Mouse (Mus musculus) C2C12 (cell line): ENCODE measurements around the gene Gse1. TPM values are rescaled to one million over a fixed set of nuclear protein-coding genes. Genes with fewer than 3 reads are reported as not detected.

ENCODE experiments used
- H3K27me3 ChIP-seq: one replicate; pipeline ENCODE4 v1.6.1; 2011; ENCODE audit not compliant: control insufficient read depth, insufficient read depth, insufficient read length
- H3K36me3 ChIP-seq: one replicate; pipeline ENCODE4 v1.6.1; 2011; ENCODE audit not compliant: control insufficient read depth, insufficient read depth
- H3K4me3 ChIP-seq: one replicate; pipeline ENCODE4 v1.5.1; 2011; ENCODE audit warnings: mild to moderate bottlenecking, control low read depth; ENCODE audit not compliant: poor library complexity, insufficient read depth, severe bottlenecking
- H3K79me2 ChIP-seq: one replicate; pipeline ENCODE4 v1.6.1; 2011; ENCODE audit not compliant: control insufficient read depth, insufficient read depth
- H3K79me3 ChIP-seq: one replicate; pipeline ENCODE4 v1.6.1; 2011; ENCODE audit warnings: low read depth, control low read depth
- H3ac ChIP-seq: one replicate; pipeline ENCODE3; 2011; ENCODE audit warnings: low read depth; ENCODE audit not compliant: control insufficient read depth, insufficient read length
- CEBPB ChIP-seq: IDR thresholded peaks from one replicate; pipeline ENCODE4 v1.6.1; 2011; ENCODE audit warnings: low read depth, mild to moderate bottlenecking, control low read depth, moderate library complexity
- CTCF ChIP-seq: IDR thresholded peaks from one replicate; pipeline ENCODE4 v1.5.1; 2011; ENCODE audit not compliant: control insufficient read depth, insufficient read depth, insufficient read length
- FOSL1 ChIP-seq: IDR thresholded peaks from one replicate; pipeline ENCODE4 v1.8.0; 2011; ENCODE audit warnings: mild to moderate bottlenecking, low read length; ENCODE audit not compliant: poor library complexity, insufficient read depth, severe bottlenecking
- MAX ChIP-seq: IDR thresholded peaks from one replicate; pipeline ENCODE4 v1.6.1; 2011; ENCODE audit warnings: mild to moderate bottlenecking, control low read depth
- MYOD1 ChIP-seq: IDR thresholded peaks from one replicate; pipeline ENCODE4 v1.6.1; 2011; ENCODE audit warnings: low read depth; ENCODE audit not compliant: control insufficient read depth, insufficient read length
- MYOG ChIP-seq: IDR thresholded peaks from one replicate; pipeline ENCODE4 v1.6.1; 2011; ENCODE audit not compliant: control insufficient read depth, insufficient read length; ENCODE audit errors: extremely low read depth
- USF1 ChIP-seq: IDR thresholded peaks from one replicate; pipeline ENCODE4 v1.6.1; 2011; ENCODE audit warnings: low read depth, mild to moderate bottlenecking, control low read depth, moderate library complexity
- polyA plus RNA-seq: library from polyadenylated mRNA; unstranded; fragments of >200 nt; fragmentation: generic; extraction: Trizol; gene quantifications from one replicate; pipeline ENCODE4 v1.2.1, GENCODE M21; 2012; ENCODE audit warnings: missing spikeins

Gene Gse1
- polyA plus RNA-seq, 1 experiment: 15.6 TPM

DNA sequence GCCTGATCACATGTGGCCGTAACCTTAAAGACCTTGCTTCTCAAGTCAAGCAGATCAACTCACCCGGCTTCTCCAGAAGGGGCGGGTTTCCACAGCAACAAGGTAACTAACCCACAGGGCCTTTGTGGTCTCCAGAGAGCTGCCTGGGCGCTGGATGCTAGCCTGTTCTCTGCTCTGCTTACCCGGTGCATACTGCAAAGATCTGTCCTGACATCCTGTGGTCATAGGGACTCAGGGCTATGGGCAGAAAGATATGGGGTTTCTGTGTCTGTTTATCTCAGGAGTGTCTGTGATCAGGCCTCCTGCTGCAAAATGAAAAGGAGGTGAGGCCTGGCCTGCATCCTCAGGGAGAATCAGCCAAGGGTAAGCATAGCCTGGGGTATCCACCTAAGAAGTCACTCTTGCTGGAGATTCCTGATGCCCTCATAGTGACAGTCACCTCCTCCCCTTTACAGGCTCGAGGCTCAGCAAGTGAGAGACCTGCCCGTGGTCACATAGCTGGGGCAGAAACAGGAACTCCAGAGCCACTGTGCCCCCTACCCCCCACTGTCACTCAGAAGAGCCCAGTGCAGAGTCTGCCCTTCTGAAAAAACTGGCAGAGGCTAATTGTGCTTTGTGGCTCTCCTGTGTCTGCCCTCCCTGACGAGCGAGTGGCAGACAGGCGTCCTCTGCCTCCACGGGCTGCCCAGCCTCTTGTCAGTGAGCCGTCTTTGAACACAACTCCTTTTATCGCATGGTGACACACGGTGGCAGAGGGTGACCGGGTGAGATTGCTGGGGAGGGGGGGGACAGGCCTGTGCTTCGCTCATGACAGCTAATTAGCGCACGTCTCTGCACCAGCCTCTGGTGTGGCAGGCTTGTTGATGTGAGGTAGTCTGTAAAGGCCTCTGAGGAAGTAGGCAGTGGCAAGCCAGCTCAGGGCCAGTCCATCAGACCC, 65.4 kb downstream of the Gse1 start:
- H3K27me3 ChIP-seq: no peaks in the 10 kb centered on the region
- no peak overlapping the region for H3ac ChIP-seq
- peaks cover 29% of the 10 kb centered on the region for H3K79me2 ChIP-seq
- no peak for TF ChIP-seq CTCF
- no peak for TF ChIP-seq MYOD1
- TF ChIP-seq MYOG: no peak
- no peak for TF ChIP-seq CEBPB
- no peak for TF ChIP-seq USF1
- no peak for TF ChIP-seq MAX
- TF ChIP-seq FOSL1: no peak
- no peak overlapping the region for H3K4me3 ChIP-seq
- peaks cover 3% of the 10 kb centered on the region for H3K79me3 ChIP-seq
- no peaks in the 10 kb centered on the region for H3K36me3 ChIP-seq

DNA sequence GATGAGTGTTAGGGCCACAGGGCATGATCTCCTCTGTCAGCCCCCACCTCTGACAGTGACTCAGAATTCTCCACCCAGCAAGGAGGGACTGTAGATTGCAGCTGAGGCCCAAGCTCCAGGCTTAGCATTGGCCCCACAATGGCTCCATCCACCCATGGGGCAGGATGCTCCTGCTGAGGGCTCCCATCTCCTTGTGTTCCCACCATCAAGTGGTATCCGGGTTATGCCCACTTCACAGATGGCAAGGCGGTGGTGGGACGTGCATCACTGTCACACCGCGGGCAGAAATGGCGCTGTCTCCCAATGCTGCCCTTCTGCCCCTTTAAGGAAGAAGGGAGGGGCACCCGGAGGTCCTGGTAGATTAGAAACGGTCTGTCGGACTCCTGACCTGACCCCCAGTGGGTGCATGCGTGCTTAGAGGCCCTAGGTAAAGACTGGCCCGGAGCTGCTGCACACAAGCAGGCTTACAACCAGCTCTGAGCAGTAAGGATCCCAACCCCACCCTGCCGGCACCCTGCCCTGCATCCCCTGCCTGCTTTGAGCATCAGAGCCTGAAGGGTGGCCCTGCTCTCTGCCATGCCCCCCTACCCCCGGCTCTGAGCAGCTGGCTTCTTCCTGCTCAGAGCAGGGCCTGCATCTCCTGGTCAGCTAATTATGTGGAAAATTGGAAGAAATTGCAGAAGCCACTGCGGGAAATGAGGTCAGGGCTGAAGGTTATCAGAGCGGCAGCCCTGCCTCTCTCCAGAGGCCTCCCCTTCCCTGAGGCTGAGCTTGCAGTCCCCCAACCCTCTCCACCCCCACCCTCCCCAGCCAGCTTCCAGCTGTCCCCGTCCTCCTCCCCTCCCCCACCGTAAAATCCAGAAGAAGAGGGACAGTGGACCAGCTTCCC, 67.0 kb downstream of the Gse1 start:
- Histone ChIP-seq H3K79me2 (peaks cover 18% of the 10 kb centered on the region), H3K4me3 (no peak overlapping the region)
- no peak for TF ChIP-seq CTCF
- no peak for TF ChIP-seq MYOG
- TF ChIP-seq USF1: no peak
- no peak for TF ChIP-seq MAX
- TF ChIP-seq CEBPB: no peak
- TF ChIP-seq MYOD1: no peak
- no peak for TF ChIP-seq FOSL1

DNA sequence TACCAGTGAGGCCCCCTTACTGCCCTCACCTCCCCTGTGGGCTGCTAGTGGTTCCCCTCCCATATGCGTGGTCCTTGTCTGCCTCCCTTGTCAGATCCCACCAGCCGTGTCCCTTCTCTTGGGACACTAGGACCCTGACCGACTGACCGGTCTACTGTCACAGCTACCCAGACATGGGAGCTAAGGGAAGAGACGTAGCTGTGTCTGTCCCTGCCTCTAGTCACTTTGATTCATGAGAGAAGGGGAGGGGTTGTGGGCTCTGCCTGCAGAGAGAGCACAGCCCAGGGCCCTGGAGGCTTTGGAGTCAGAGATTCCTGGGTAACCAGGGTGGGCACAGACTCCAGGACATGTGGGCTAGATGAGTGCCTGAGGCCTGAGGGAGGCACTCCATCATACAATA, 68.7 kb downstream of the Gse1 start:
- Histone ChIP-seq H3K4me3 (no peak overlapping the region), H3K27me3 (no peaks in the 10 kb centered on the region), H3ac (no peak overlapping the region), H3K79me3 (peaks cover 3% of the 10 kb centered on the region), H3K79me2 (peaks cover 17% of the 10 kb centered on the region), H3K36me3 (no peaks in the 10 kb centered on the region)
- TF ChIP-seq CTCF (no peak), USF1 (no peak), FOSL1 (no peak), MYOG (no peak), MAX (no peak), CEBPB (no peak), MYOD1 (no peak)

More for the DNA sequence above, 67.0 kb downstream of the Gse1 start:
- Histone ChIP-seq H3K36me3 (no peaks in the 10 kb centered on the region), H3K27me3 (no peaks in the 10 kb centered on the region), H3K79me3 (peaks cover 3% of the 10 kb centered on the region), H3ac (no peak overlapping the region)

DNA sequence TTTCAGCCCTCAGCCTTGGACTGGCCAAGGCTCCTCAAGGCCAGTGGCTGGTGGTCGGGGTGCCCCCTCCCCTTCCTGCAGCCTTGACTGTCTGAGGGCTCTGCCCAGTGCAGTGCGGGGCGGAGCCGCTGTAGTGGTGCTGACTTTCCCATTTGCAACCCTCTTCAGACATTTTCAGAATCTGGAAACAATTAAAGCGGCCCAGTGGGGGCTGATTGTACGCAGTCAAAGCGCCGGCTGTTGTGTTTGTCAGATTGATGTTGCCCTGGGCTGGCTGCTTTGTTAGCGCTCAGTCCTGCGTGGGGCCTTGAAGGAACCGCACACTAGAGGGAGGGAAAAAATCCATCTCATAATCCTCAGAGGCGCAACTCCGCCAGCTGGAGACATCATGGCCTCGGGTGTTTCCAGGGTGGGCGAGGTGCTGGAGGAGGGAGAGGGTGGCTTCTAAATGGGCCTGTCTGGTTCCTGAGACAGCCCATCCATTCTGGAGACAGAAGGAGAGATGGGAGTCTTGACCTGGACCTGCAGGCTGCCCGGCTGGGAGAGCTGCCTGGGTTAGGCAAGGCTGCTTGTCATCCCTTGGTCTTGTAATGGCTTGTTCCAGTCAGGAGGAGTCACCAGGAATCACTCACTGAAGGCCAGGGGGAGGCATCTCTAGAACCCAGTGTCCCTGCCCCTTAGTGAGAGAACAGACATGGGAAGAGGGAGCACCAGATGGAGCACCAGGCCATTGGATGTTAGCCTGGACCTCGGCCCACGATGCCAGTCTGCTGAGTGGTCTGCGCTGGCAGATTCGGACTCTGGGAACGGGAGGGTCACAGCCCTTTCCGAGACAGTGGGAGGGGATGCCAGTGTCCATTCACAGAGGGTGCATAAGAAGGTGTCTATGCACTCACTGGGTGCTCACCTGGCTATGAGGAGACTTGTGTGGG, 70.6 kb downstream of the Gse1 start:
- no peak overlapping the region for H3K4me3 ChIP-seq
- TF ChIP-seq CEBPB: no peak
- TF ChIP-seq MYOD1: no peak
- TF ChIP-seq MAX: no peak
- TF ChIP-seq MYOG: no peak
- TF ChIP-seq CTCF: no peak
- TF ChIP-seq FOSL1: no peak
- no peak for TF ChIP-seq USF1
- peaks cover 17% of the 10 kb centered on the region for H3K79me2 ChIP-seq
- no peaks in the 10 kb centered on the region for H3K27me3 ChIP-seq
- H3K79me3 ChIP-seq: no peaks in the 10 kb centered on the region
- H3ac ChIP-seq: no peak overlapping the region
- H3K36me3 ChIP-seq: no peaks in the 10 kb centered on the region

DNA sequence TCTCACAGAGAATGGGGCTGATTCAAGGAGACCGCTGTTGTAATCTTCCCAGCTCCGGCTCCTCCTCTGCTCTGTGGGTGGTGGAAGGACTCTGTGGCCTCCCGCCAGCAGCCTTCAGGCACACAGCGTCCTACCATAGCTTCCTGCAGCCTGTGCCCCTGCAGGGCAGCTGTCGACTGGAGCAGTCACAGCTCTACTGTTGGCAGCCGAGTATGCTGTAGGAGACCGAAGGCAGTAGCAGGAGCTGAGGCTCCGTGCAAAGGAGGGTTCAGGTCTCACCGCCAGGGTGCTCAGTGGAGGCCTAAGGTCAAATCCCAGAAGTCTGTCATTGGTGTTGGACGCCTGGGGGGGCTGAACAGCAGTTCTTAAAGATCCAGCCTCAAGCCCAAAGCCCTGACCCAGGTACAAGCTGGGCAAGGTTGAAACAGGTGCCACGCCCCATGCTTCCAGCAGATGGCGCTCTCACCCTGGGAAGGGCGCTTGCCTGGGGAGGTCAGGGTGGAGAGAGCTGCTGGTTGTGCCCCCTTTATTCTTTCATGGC, 72.4 kb downstream of the Gse1 start:
- Histone ChIP-seq H3K79me2 (peaks cover 19% of the 10 kb centered on the region), H3K4me3 (no peak overlapping the region), H3K36me3 (no peaks in the 10 kb centered on the region), H3K27me3 (no peaks in the 10 kb centered on the region), H3K79me3 (no peaks in the 10 kb centered on the region), H3ac (no peak overlapping the region)
- TF ChIP-seq FOSL1 (no peak), CEBPB (no peak), USF1 (no peak), MYOG (no peak), CTCF (peak; percentile 94), MAX (no peak), MYOD1 (no peak)
